Mouse (Mus musculus) left cerebral cortex, postnatal 14 days (tissue): ENCODE data around the gene Stk38. TPM values are rescaled to one million over a fixed set of nuclear protein-coding genes. Genes with fewer than 3 reads are reported as not detected.

Experiments
- DNase-seq, 2 experiments: peaks; one replicate each; pipeline ENCODE4 v3.0.0; 2021 to 2022; ENCODE audit warnings: low spot score in 2 of 2, mixed read lengths in 1 of 2
- intact Hi-C: fragments of 180-260 bp; cut with DNase I; formaldehyde crosslinking; loops from one replicate; pipeline ENCODE4 v1.15.1; 2025
- total RNA-seq, 2 experiments: library from RNA; stranded (reverse); gene quantifications; 2 replicates each; pipeline ENCODE4 v1.2.3; 2021

Gene Stk38
- total RNA-seq, 2 experiments from 2014 or later: 47.5 to 49.2 TPM

DNA sequence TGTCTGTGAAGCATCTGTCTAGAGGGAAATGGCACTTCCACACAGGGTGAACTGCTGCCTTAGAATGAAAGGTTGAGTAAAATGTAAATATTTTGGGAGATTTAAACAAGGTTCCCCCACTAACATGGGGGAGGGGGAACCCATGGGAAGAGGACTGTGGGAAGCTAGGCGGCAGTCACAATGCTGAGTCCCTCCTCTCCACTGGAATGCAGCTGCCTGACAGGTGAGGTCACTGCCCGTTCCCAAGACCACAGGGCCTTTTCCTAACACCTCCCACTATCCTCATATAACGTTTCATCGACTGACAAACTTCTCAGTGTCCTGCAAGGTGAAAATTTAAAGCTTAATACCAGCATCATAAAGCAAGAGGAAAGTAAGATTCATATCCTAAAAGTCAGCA, 25.2 kb downstream of the Stk38 start:
- no peak for DNase-seq
- intact Hi-C loops: no loop called here

DNA sequence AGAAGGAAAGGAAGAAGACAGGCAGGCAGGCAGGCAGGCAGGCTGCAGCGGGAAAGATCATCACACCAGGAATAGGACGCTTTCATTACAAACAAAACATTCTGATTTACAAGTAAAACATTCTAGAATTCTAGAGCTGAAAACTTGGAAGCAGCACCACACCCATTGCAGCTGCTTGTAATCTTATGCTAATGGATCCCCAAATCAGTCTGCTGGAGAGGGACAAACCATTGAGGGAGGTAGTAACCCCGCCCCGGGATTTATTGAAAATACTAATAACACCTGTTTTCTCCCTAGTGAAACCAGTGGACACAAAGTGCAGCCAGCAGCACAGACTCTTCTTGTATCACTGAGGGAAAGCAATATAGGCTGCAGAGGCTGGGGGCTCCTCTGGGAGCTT, 26.7 kb downstream of the Stk38 start:
- no peak for DNase-seq
- intact Hi-C loops: no loop called here

- no peak for DNase-seq
- intact Hi-C loops: no loop called here
Observed at GRCm38 (mm10) chr17:28979091-28979490, 28.7 kb downstream of the Stk38 start.

- intact Hi-C loops: no loop called here
- DNase-seq: no peak
Observed at GRCm38 (mm10) chr17:28970122-28970521, 37.7 kb downstream of the Stk38 start.

DNA sequence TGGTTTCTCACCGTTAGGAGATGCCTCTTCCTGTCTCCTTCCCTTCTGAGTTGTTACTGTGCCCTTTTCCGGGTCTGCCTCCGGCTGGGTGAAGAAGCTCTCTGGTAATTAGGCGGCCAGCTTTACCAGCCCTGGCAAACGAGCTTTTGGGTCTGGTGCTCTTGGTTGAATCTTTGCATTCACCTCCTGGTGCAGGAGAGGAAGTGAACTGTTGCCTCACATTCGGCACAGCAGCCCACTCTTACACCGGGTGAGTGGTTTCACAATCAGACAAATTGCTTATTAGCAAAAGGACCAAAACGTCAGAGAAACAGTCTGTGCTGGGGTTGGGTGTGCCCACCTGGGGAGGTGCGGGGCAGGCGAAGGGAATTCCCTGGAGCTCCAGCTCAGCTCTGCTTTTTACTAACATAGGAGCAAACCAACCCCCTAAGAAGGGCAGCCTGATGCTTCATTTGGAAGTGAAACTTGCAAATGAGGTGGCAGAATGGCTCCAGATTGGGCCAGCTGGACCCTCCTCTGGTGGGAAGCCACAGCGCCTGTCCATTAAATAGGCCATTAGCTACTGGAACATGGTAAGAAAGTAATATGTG, 40.7 kb downstream of the Stk38 start:
- intact Hi-C loops: no loop called here

GRCm38 (mm10) chr17:28961596-28961995, 46.2 kb downstream of the Stk38 start:
- intact Hi-C loops: no loop called here
- DNase-seq: no peak

More for the DNA sequence above, 40.7 kb downstream of the Stk38 start:
- DNase-seq: no peak

- intact Hi-C loops: no loop called here
Observed at GRCm38 (mm10) chr17:28960597-28960996, 47.2 kb downstream of the Stk38 start.

GRCm38 (mm10) chr17:28954416-28954815, 53.4 kb downstream of the Stk38 start:
- no peak for DNase-seq
- intact Hi-C loops: no loop called here

More at GRCm38 (mm10) chr17:28960597-28960996, 47.2 kb downstream of the Stk38 start:
- no peak for DNase-seq

GRCm38 (mm10) chr17:28953251-28953650, 54.5 kb downstream of the Stk38 start:
- DNase-seq: no peak
- intact Hi-C loops: no loop called here

GRCm38 (mm10) chr17:28951831-28952799, 55.7 kb downstream of the Stk38 start, which contains the start of gene Kctd20:
TSS of gene Kctd20 (plus strand) at chr17:28951950.
- intact Hi-C loops: no loop called here
- DNase-seq: peak; percentile 86 to 89

GRCm38 (mm10) chr17:28950751-28951150, 57.0 kb downstream of the Stk38 start:
- DNase-seq: no peak
- intact Hi-C loops: no loop called here

GRCm38 (mm10) chr17:28948661-28949060, 59.1 kb downstream of the Stk38 start:
- intact Hi-C loops: no loop called here
- no peak for DNase-seq

DNA sequence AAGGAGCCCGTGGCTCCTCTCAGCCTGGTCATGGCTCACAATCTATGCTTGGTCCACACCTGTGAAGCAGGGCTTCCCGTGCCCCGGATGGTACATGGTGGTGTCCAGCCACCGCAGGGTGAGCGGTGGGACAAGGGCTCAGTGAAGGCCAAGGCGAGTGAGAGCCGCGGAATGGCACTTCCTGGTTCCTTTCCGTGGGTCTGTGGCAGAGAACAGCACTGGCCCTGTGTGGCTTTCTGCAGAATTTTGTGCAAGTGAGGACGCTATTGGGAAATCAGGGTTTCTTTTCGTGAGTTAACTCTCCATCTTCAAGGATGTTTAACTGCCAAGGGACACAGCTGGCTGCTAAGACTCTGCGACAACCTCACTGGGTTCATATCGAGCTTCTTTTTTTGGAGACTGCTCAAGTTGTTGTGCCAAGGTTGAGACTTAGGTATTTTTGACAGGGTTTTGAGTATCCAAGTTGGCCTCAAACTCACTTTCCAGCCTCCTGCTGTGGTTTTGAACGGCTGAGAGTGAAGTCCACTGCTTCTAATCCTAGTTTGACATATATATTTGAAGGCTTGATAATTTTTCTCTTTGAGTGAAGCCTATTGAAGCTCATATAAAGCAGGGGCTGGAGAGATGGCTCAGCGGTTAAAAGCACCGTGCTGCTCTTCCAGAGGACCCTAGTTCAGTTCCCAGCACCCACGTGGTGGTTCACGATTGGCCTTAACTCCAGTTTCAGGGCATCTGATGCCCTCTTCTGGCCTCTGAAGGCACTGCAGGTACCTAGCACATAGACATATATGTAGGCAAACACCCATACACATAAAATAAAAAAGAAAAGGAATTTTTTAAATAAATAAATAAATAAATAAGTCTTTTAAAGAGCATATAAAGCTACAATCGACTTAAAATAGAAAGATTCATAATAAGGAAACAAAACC, 60.5 kb downstream of the Stk38 start:
- intact Hi-C loops: no loop called here
- DNase-seq: no peak

DNA sequence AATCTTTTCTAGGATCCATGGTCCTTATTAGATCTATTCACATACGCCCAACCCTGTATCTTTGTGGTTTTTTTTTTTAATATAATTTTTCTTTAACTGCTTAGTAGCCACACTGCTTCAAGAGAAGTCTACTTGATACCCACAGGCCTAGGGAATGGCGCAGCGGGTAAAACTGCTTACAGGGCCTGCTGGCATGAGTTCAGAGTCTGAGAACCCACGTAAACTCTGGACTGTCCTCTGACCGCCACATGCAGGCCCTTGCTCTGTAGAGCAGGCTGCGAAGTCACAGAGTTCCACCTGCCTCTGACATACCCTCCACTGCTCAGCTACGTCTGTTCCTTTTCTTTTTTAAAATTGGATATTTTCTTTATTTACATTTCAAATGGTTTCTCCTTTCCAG, 63.3 kb downstream of the Stk38 start:
- intact Hi-C loops: no loop called here
- no peak for DNase-seq

DNA sequence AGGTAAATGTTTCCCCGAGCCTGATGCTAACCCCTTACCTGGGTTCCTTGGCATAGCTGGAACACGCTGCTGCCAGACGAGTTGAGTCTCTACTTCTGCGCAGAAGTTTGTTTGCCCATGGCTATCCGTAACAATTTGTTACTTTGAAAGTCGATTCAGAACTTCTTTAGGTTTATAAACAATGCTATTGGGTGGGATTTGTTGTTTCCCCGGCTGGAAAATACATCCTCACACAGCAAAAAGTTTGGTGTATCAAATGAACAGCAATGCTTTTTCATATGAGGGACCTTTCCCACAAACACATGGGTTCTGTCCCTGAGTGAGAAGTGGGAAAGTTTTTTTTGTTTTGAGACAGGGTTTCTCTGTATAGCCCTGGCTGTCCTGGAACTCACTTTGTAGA, 64.1 kb downstream of the Stk38 start, which contains the start of gene Pxt1:
Gene Pxt1 (minus strand): TSS at position 101 of the 400 bp plus-strand sequence.
- intact Hi-C loops: no loop called here

DNA sequence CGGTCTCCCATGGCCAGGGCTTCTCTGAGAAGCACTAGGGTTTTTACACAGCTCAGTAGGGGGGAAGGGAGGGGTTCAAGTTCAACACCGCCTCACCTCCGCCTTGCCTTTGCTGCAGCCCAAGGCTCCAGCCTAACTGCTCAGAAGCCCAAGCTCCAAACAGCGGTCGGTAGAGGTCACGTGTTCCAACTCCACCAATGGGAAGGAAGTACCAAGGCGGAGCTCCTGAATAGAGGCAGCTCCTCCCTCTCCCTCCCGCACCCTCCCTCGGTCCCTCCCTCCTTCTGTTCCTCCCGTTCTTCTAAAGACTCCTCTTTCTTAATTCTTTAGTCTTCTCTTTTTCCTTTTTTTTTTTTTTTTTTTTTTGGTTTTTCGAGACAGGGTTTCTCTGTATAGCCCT, 65.7 kb downstream of the Stk38 start:
- intact Hi-C loops: no loop called here
- DNase-seq: no peak

More for the DNA sequence above, 64.1 kb downstream of the Stk38 start, which contains the start of gene Pxt1:
- DNase-seq: no peak

GRCm38 (mm10) chr17:28940776-28941555, 66.8 kb downstream of the Stk38 start:
- intact Hi-C loops: no loop called here
- no peak for DNase-seq

- intact Hi-C loops: no loop called here
- no peak for DNase-seq
Observed at GRCm38 (mm10) chr17:28936622-28937345, 71.0 kb downstream of the Stk38 start.
